Mouse (Mus musculus): Measurements from ENCODE around the gene Pld4. TPM values are rescaled to one million over a fixed set of nuclear protein-coding genes. Genes with fewer than 3 reads are reported as not detected.

Pld4 gene
- polyA plus RNA-seq, 1 experiment = 128 TPM

DNA sequence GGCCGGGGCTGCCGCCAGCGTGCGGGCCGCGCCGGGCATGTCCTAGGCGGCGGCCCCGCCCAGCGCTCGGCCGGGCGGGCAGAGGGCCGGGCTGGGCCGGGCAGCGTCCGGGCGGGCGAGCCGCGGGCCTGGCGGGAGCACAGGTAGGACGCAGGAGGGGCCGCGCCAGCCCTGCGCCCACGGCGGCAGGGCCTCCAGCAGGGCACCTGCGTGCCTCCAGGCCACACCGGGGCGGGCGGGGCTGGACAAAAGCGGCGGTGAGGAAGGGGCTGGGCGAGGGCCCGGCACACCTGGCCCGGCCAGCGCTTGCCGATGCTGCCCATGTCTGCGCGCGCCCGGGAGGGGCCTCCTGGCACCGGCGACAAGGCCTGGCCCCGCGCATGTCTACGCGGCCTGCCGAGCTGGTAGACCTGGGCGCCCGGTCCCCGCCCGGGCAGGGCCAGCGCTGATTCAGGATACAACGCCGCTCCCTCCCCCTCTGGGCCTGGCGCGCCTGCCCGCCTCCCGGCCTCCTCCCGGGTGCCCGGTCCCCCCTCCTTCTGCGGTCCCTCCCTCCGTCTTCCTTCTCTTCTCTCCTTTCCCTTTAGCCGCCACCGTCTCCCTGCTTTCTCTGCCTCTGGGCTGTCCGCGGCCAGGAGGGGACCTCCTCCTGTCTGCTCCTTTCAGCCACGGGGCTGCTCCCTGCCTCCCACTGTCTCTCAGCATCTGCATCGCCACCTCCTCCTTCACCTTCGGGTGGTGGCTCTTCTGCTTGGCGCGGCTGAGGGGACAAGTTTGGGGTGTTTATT lies 38.0 kb upstream of the Pld4 start:
- TF ChIP-seq CTCF (IDR thresholded peaks at IDR 0.05; ENCODE audit: control insufficient read depth, insufficient read depth, low read length) (no peak), POLR2A (IDR thresholded peaks at IDR 0.05; ENCODE audit: borderline replicate concordance, control insufficient read depth, low read depth, low read length) (no peak)
- Histone ChIP-seq H3K4me1 (ENCODE audit: control insufficient read depth, insufficient read depth, low read length) (no peaks in the 10 kb centered on the region), H3K27ac (ENCODE audit: control insufficient read depth, insufficient read depth, low read depth, low read length, poor library complexity) (no peak overlapping the region), H3K4me3 (replicated peaks; ENCODE audit: control insufficient read depth, low read depth, low read length) (peak overlapping the region; percentile 25)
- WGBS = 1% methylated on average over 75 of the region's 75 CpGs

DNA sequence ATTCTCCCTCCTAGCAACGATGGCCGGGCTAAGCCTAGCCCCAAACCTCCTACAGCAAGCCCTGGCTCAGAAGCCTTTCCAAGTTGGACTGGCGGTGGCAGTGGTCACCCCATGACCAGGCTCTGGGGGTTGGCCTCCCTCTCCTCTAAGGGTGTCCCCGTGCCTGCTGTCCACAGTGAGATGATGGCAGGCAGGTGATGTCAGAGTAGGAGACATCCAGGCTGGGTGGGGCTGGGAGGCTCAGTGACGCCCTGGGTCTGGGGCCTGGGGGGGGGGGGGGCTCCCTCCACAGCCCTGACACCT lies 37.5 kb upstream of the Pld4 start:
- TF ChIP-seq CTCF (IDR thresholded peaks at IDR 0.05; ENCODE audit: control insufficient read depth, insufficient read depth, low read length) = no peak
- no peak for TF ChIP-seq POLR2A (IDR thresholded peaks at IDR 0.05; ENCODE audit: borderline replicate concordance, control insufficient read depth, low read depth, low read length)
- 29% methylated on average over 5 of the region's 5 CpGs for WGBS
- no peak overlapping the region for H3K4me3 ChIP-seq (replicated peaks; ENCODE audit: control insufficient read depth, low read depth, low read length)
- no peak overlapping the region for H3K27ac ChIP-seq (ENCODE audit: control insufficient read depth, insufficient read depth, low read depth, low read length, poor library complexity)
- no peaks in the 10 kb centered on the region for H3K4me1 ChIP-seq (ENCODE audit: control insufficient read depth, insufficient read depth, low read length)

DNA sequence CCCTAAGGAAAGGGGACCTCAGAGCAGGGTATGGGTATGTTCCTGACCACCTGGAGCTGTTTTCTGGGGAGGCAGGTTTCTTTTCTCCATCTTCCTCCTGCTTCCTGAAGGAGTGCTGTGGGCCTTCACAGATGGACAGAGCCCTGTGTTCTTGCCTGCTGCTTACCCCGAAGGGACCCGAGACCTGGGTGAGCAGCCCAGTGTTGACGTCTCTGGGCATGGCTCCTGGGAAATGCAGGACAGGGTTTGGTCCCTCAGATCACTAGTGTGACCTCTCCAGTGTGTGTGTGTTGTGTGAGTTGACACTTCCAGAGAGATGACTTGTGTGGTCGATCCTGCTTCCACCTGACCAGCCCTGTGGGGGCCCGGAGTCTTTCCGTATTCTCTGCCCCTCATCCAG lies 37.0 kb upstream of the Pld4 start:
- no peaks in the 10 kb centered on the region for H3K4me1 ChIP-seq (ENCODE audit: control insufficient read depth, insufficient read depth, low read length)
- 91% methylated on average over 6 of the region's 6 CpGs for WGBS
- no peak overlapping the region for H3K27ac ChIP-seq (ENCODE audit: control insufficient read depth, insufficient read depth, low read depth, low read length, poor library complexity)
- H3K4me3 ChIP-seq (replicated peaks; ENCODE audit: control insufficient read depth, low read depth, low read length) = no peak overlapping the region
- TF ChIP-seq CTCF (IDR thresholded peaks at IDR 0.05; ENCODE audit: control insufficient read depth, insufficient read depth, low read length) (no peak), POLR2A (IDR thresholded peaks at IDR 0.05; ENCODE audit: borderline replicate concordance, control insufficient read depth, low read depth, low read length) (no peak)

DNA sequence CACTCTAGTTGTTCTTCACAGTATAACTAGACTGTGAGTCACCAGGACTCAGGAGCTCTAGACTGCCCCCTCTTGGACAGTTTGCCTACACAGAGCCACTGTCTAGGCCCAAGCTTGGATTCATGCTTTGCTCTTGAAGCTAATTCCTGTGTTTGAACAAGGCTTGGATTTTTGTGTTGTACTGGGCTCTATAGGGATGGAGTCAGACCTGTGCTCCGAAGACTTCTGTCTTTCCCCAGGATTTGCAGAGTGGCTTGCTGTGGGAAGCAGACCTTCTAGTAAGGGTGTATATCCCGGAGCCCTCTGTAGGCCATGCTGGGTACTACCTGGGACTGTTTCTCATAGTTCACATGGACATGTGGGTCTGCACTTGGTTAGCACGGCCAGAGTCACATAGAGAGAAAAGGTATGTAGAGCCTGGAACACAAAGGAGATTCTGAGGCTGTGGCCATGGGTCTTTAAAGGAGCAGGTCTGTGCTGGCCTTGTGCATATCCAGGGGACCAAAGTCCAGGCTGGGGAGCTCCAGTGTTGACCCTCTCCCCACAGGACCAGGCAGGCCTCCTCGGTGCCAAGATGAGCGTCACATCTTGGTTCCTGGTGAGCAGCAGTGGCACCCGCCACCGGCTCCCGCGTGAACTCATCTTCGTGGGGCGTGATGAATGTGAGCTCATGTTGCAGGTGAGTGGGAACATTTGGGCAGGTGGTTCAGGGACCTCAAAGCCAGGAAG lies 36.2 kb upstream of the Pld4 start:
- no peak overlapping the region for H3K27ac ChIP-seq (ENCODE audit: control insufficient read depth, insufficient read depth, low read depth, low read length, poor library complexity)
- no peaks in the 10 kb centered on the region for H3K4me1 ChIP-seq (ENCODE audit: control insufficient read depth, insufficient read depth, low read length)
- H3K4me3 ChIP-seq (replicated peaks; ENCODE audit: control insufficient read depth, low read depth, low read length) = no peak overlapping the region
- TF ChIP-seq CTCF (IDR thresholded peaks at IDR 0.05; ENCODE audit: control insufficient read depth, insufficient read depth, low read length) = peak; percentile 38
- no peak for TF ChIP-seq POLR2A (IDR thresholded peaks at IDR 0.05; ENCODE audit: borderline replicate concordance, control insufficient read depth, low read depth, low read length)
- WGBS = 75% methylated on average over 11 of the region's 11 CpGs

DNA sequence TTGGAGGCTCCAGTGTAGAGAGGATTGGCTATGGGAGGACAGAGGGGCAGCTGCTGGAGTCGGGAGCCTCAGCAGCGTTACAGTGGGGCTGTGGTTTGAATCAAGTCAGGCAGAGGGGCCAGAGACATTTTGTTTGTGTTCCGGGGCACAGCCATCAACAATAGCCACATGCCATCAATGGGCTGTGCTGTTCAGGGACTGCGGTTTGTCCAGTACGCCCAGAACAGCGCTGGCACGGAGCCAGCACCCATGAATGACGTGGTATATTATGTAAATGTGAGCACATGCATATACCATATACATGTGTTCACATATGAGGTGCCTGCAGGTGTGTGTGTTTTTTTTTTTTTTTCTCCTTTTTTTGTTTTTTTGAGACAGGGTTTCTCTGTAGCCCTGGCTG lies 32.7 kb upstream of the Pld4 start:
- H3K4me3 ChIP-seq (replicated peaks; ENCODE audit: control insufficient read depth, low read depth, low read length) = no peak overlapping the region
- no peak for TF ChIP-seq POLR2A (IDR thresholded peaks at IDR 0.05; ENCODE audit: borderline replicate concordance, control insufficient read depth, low read depth, low read length)
- no peak for TF ChIP-seq CTCF (IDR thresholded peaks at IDR 0.05; ENCODE audit: control insufficient read depth, insufficient read depth, low read length)
- H3K4me1 ChIP-seq (ENCODE audit: control insufficient read depth, insufficient read depth, low read length) = no peaks in the 10 kb centered on the region
- no peak overlapping the region for H3K27ac ChIP-seq (ENCODE audit: control insufficient read depth, insufficient read depth, low read depth, low read length, poor library complexity)
- WGBS = 76% methylated on average over 8 of the region's 8 CpGs

DNA sequence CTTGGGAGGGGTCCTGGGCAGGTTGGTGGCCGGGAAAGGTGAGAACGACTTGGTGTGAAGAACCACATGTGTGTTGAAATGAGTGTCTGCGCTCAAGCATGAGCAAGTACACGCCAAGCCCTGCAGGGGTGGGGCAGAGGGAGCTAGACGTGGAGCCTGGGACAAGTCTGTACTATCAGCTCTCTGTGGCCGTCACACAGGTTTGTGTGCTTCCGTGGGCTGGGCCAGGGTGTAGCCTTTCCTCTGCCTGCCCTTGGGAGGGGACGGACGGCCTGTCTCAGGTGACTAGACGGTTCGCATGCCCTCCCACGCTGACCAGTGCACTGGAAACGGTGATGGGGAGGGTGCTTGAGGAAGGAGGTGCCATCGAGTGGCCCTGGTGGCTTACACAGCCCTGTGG lies 29.6 kb upstream of the Pld4 start:
- WGBS = 81% methylated on average over 14 of the region's 14 CpGs
- no peak for TF ChIP-seq CTCF (IDR thresholded peaks at IDR 0.05; ENCODE audit: control insufficient read depth, insufficient read depth, low read length)
- 0 out of 2 replicates have a peak, but pooled peaks have one; percentile 1 for TF ChIP-seq POLR2A (IDR thresholded peaks at IDR 0.05; ENCODE audit: borderline replicate concordance, control insufficient read depth, low read depth, low read length)
- Histone ChIP-seq H3K27ac (ENCODE audit: control insufficient read depth, insufficient read depth, low read depth, low read length, poor library complexity) (no peak overlapping the region), H3K4me3 (replicated peaks; ENCODE audit: control insufficient read depth, low read depth, low read length) (no peak overlapping the region), H3K4me1 (ENCODE audit: control insufficient read depth, insufficient read depth, low read length) (no peaks in the 10 kb centered on the region)

DNA sequence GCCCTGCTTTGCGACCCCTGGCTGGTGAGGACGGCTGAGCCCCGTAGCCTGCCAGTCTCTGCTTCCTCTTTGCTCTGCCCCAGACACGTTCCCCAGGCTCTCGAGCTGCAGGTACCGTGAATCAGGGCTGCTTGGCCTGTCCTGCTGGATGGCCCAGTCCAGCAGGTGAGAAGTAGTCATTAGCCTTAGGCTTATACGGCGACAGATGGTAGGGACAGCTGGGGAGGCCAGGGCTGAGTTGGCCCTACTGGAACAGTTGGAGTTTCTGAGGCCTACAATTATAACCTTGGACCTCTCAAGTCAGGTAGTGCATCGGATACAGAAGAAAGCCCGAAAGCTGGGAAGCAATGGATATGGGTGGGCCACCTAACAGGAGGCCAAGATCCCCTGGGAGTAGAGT lies 27.9 kb upstream of the Pld4 start:
- Histone ChIP-seq H3K4me3 (replicated peaks; ENCODE audit: control insufficient read depth, low read depth, low read length) (no peak overlapping the region), H3K27ac (ENCODE audit: control insufficient read depth, insufficient read depth, low read depth, low read length, poor library complexity) (no peak overlapping the region), H3K4me1 (ENCODE audit: control insufficient read depth, insufficient read depth, low read length) (no peaks in the 10 kb centered on the region)
- WGBS = 82% methylated on average over 10 of the region's 10 CpGs
- no peak for TF ChIP-seq POLR2A (IDR thresholded peaks at IDR 0.05; ENCODE audit: borderline replicate concordance, control insufficient read depth, low read depth, low read length)
- TF ChIP-seq CTCF (IDR thresholded peaks at IDR 0.05; ENCODE audit: control insufficient read depth, insufficient read depth, low read length) = no peak

DNA sequence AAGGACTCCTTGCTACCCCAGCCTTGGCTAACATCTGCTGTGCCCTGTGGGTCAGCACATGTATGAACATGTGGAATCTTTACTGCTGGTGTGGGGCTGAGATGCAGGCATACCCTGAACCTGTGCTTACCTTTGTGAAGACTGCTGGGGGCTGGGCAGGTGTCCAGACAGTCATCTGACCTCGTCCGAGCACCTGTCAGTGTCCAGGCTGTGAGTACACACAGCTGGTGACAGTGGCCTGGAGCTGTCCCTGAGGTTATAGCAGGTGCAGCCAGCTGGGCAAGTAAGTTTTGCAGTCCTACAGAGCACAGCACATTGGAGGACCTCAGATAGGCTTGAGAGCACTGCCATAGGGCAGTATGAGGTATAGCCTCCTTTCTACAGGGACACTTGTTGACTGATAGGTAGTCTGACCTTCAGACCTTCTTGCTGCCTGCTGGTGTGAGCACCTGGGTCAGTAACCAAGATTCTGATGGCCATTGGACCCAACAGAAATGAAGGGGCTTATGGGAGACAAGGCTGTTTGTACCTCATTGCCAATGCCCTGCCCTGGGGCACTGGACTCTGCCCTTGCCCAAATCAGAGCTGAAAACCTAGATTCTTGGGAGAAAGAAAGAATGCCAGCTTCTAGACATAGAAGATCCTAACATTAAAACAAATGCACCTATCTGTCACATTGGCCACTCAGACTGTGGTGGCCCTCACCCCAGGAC lies 26.2 kb upstream of the Pld4 start:
- H3K27ac ChIP-seq (ENCODE audit: control insufficient read depth, insufficient read depth, low read depth, low read length, poor library complexity) = no peak overlapping the region
- TF ChIP-seq CTCF (IDR thresholded peaks at IDR 0.05; ENCODE audit: control insufficient read depth, insufficient read depth, low read length) = no peak
- no peak for TF ChIP-seq POLR2A (IDR thresholded peaks at IDR 0.05; ENCODE audit: borderline replicate concordance, control insufficient read depth, low read depth, low read length)
- H3K4me3 ChIP-seq (replicated peaks; ENCODE audit: control insufficient read depth, low read depth, low read length) = no peak overlapping the region
- H3K4me1 ChIP-seq (ENCODE audit: control insufficient read depth, insufficient read depth, low read length) = no peaks in the 10 kb centered on the region
- WGBS = 78% methylated on average over 2 of the region's 2 CpGs

All from bone marrow, adult 2 months (tissue).